Mouse (Mus musculus): ENCODE data around the gene Eif5a. TPM values are rescaled to one million over a fixed set of nuclear protein-coding genes. Genes with fewer than 3 reads are reported as not detected.
A peak's percentile ranks its signal among the peaks of the same experiment; 100 is the strongest.

Gene Eif5a
- total and polyA plus RNA-seq, 3 experiments, result 763 to 2,879 (median 1,285) TPM

GRCm38 (mm10) chr11:69929712-69930111, 8.0 kb upstream of the Eif5a start:
- H3K36me3 ChIP-seq (replicated peaks), result no peaks in the 10 kb centered on the region
- peaks cover 53% of the 10 kb centered on the region for H3K4me1 ChIP-seq (ENCODE audit: insufficient read depth, low read depth, low read length)
- DNase-seq (ENCODE audit: low spot score), result no peak
- H3K9me3 ChIP-seq (replicated peaks), result peaks cover 2% of the 10 kb centered on the region; the same call in 1 of the 2 replicates
- no peak overlapping the region for H3K4me3 ChIP-seq (ENCODE audit: low read depth, low read length)
- ATAC-seq (ENCODE audit: extremely low read depth, insufficient number of reproducible peaks, low FRiP score, poor library complexity, severe bottlenecking), result no peak
- H3K27me3 ChIP-seq (ENCODE audit: insufficient read depth, low read length), result peaks cover 6% of the 10 kb centered on the region
- TF ChIP-seq POLR2AphosphoS5 (IDR thresholded peaks at IDR 0.05; ENCODE audit: insufficient replicate concordance, low read depth, low read length), result no peak
- TF ChIP-seq GATA1 (IDR thresholded peaks at IDR 0.05; ENCODE audit: borderline replicate concordance, low read length), result no peak
- no peak for TF ChIP-seq TAL1 (conservative IDR thresholded peaks at IDR 0.05; ENCODE audit: low read depth, low read length)
- no peak for TF ChIP-seq CTCF (IDR thresholded peaks at IDR 0.05; ENCODE audit: low read depth, low read length)
- TF ChIP-seq GATA2 (IDR thresholded peaks at IDR 0.05; ENCODE audit: borderline replicate concordance, low read depth, low read length), result no peak

DNA sequence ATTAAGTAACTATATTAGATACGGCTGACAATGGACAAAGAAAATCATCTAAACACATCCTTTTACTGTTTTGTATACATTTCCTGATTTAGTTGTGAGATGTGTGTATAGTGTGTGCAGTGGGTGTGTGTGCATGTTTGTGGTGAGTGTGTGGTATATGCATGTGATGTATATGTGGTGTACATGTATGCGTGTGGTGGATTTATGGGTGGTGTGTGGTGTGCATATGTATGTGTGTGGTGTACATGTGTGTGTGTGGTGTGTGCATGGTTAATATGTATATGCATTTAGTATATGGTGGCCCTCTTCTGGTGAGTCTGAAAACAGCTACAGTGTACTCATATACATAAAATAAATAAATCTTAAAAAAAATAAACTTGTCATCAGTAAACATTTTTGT, 5.7 kb upstream of the Eif5a start:
- TF ChIP-seq POLR2AphosphoS5 (IDR thresholded peaks at IDR 0.05; ENCODE audit: insufficient replicate concordance, low read depth, low read length) (no peak), GATA2 (IDR thresholded peaks at IDR 0.05; ENCODE audit: borderline replicate concordance, low read depth, low read length) (no peak), GATA1 (IDR thresholded peaks at IDR 0.05; ENCODE audit: borderline replicate concordance, low read length) (no peak), CTCF (IDR thresholded peaks at IDR 0.05; ENCODE audit: low read depth, low read length) (no peak), TAL1 (conservative IDR thresholded peaks at IDR 0.05; ENCODE audit: low read depth, low read length) (no peak)
- peaks cover 2% of the 10 kb centered on the region; the same call in 1 of the 2 replicates for H3K9me3 ChIP-seq (replicated peaks)
- H3K36me3 ChIP-seq (replicated peaks), result no peaks in the 10 kb centered on the region
- H3K4me1 ChIP-seq (ENCODE audit: insufficient read depth, low read depth, low read length), result peaks cover 54% of the 10 kb centered on the region
- ATAC-seq (ENCODE audit: extremely low read depth, insufficient number of reproducible peaks, low FRiP score, poor library complexity, severe bottlenecking), result no peak
- no peaks in the 10 kb centered on the region for H3K27me3 ChIP-seq (ENCODE audit: insufficient read depth, low read length)
- H3K4me3 ChIP-seq (ENCODE audit: low read depth, low read length), result no peak overlapping the region
- DNase-seq (ENCODE audit: low spot score), result no peak

DNA sequence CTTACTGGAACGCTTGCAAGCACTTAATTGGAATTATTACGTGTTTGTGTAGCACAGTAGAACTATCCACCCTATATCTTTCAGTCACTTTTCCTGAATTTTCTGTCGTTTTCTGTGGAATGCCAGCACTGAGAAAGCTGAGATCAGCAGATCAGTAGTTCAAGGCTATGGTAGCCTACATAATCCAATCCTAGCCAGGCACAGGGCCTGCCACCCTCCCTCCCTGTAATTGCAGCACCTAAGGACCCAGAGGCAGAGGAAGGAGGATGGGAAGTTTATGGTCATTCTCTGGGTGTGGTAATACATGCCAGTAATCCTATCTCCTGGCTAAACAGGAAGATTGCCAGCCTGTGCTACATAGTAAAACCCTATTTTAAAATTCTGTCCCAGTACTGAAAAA, 1.0 kb upstream of the Eif5a start:
- Histone ChIP-seq H3K36me3 (replicated peaks) (peaks cover 27% of the 10 kb centered on the region), H3K4me3 (ENCODE audit: low read depth, low read length) (peak overlapping the region; percentile 20; the same call in 1 of the 2 replicates), H3K27me3 (ENCODE audit: insufficient read depth, low read length) (no peaks in the 10 kb centered on the region), H3K4me1 (ENCODE audit: insufficient read depth, low read depth, low read length) (peaks cover 32% of the 10 kb centered on the region), H3K9me3 (replicated peaks) (no peaks in the 10 kb centered on the region)
- ATAC-seq (ENCODE audit: extremely low read depth, insufficient number of reproducible peaks, low FRiP score, poor library complexity, severe bottlenecking), result no peak
- TF ChIP-seq GATA1 (IDR thresholded peaks at IDR 0.05; ENCODE audit: borderline replicate concordance, low read length) (no peak), GATA2 (IDR thresholded peaks at IDR 0.05; ENCODE audit: borderline replicate concordance, low read depth, low read length) (no peak), TAL1 (conservative IDR thresholded peaks at IDR 0.05; ENCODE audit: low read depth, low read length) (no peak), CTCF (IDR thresholded peaks at IDR 0.05; ENCODE audit: low read depth, low read length) (no peak), POLR2AphosphoS5 (IDR thresholded peaks at IDR 0.05; ENCODE audit: insufficient replicate concordance, low read depth, low read length) (no peak)
- no peak for DNase-seq (ENCODE audit: low spot score)

- Histone ChIP-seq H3K27me3 (ENCODE audit: insufficient read depth, low read length) (no peaks in the 10 kb centered on the region), H3K4me1 (ENCODE audit: insufficient read depth, low read depth, low read length) (peaks cover 38% of the 10 kb centered on the region), H3K36me3 (replicated peaks) (peaks cover 34% of the 10 kb centered on the region), H3K9me3 (replicated peaks) (no peaks in the 10 kb centered on the region), H3K4me3 (ENCODE audit: low read depth, low read length) (peak overlapping the region; percentile 96)
- ATAC-seq (ENCODE audit: extremely low read depth, insufficient number of reproducible peaks, low FRiP score, poor library complexity, severe bottlenecking) (no peak), DNase-seq (ENCODE audit: low spot score) (no peak)
- TF ChIP-seq POLR2AphosphoS5 (IDR thresholded peaks at IDR 0.05; ENCODE audit: insufficient replicate concordance, low read depth, low read length) (no peak), GATA2 (IDR thresholded peaks at IDR 0.05; ENCODE audit: borderline replicate concordance, low read depth, low read length) (no peak), TAL1 (conservative IDR thresholded peaks at IDR 0.05; ENCODE audit: low read depth, low read length) (no peak), CTCF (IDR thresholded peaks at IDR 0.05; ENCODE audit: low read depth, low read length) (no peak), GATA1 (IDR thresholded peaks at IDR 0.05; ENCODE audit: borderline replicate concordance, low read length) (no peak)
These were observed 426 bp upstream of the Eif5a start for GRCm38 (mm10) chr11:69922012-69922756.

DNA sequence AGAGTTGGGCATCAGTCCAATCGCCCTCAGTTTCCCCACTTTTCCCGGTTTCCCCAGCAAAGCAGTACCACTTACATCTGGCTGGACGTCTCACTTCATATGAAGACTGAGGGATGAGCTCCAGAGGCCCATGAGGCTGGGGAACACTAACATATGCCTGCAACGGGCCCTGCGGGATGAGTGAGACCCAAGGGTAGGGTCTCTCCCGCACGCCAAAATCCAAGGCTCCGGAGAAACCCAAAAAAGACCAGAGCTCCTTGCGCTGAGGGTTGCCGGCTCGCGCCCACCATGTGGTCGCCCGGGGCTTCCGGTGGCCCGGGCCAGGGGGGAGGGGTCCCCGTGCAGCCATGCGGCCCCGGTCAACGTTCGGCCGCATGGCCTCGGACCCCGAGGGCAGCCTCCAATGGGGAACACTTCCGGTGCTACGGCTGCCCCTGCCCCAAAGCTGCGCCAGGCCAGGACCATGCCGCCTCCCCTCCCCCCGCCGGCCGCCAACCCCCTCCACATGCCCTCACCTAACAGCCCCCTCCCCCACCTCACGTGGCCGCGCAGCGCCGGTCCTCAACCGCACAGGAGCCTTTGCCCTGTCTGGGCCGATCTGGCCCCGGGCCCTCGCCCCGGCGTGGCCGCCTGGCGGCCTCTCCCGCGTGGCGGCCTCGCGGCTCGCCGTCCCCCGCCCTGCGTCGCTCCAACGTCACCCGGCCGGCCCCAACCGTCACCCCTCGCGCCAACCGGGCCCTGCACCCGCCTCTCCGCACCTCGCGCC, 1.3 kb downstream of the Eif5a start:
- H3K9me3 ChIP-seq (replicated peaks), result no peaks in the 10 kb centered on the region
- H3K4me1 ChIP-seq (ENCODE audit: insufficient read depth, low read depth, low read length), result peaks cover 55% of the 10 kb centered on the region
- TF ChIP-seq TAL1 (conservative IDR thresholded peaks at IDR 0.05; ENCODE audit: low read depth, low read length) (no peak), GATA2 (IDR thresholded peaks at IDR 0.05; ENCODE audit: borderline replicate concordance, low read depth, low read length) (no peak), POLR2AphosphoS5 (IDR thresholded peaks at IDR 0.05; ENCODE audit: insufficient replicate concordance, low read depth, low read length) (no peak), CTCF (IDR thresholded peaks at IDR 0.05; ENCODE audit: low read depth, low read length) (no peak), GATA1 (IDR thresholded peaks at IDR 0.05; ENCODE audit: borderline replicate concordance, low read length) (no peak)
- H3K36me3 ChIP-seq (replicated peaks), result peaks cover 50% of the 10 kb centered on the region
- H3K27me3 ChIP-seq (ENCODE audit: insufficient read depth, low read length), result no peaks in the 10 kb centered on the region
- ATAC-seq (ENCODE audit: extremely low read depth, insufficient number of reproducible peaks, low FRiP score, poor library complexity, severe bottlenecking) (no peak), DNase-seq (ENCODE audit: low spot score) (peak; percentile 45)
- peak overlapping the region; percentile 96 for H3K4me3 ChIP-seq (ENCODE audit: low read depth, low read length)
